Mouse (Mus musculus) limb, embryonic 14.5 days (tissue): ENCODE results near the gene Maml3. TPM values are rescaled to one million over a fixed set of nuclear protein-coding genes. Genes with fewer than 3 reads are reported as not detected.

Experiments
- ATAC-seq: fragments of 200-750 bp; cut with Nextera tagmentation; 2 replicates; pipeline ENCODE4 v1.8.0; 2017; ENCODE audit warnings: low read depth, moderate number of reproducible peaks, moderate TSS enrichment; ENCODE audit not compliant: low FRiP score
- DNase-seq: peaks from one replicate; pipeline ENCODE4 v3.0.0-alpha.2; 2015; ENCODE audit warnings: low spot score
- H3K27ac ChIP-seq: fragments of 300-500 bp; sonication (generic); replicated peaks from 2 replicates; pipeline ENCODE4 v1.5.1; 2014; ENCODE audit warnings: low read depth, mild to moderate bottlenecking, low read length, moderate library complexity, mixed read lengths
- H3K27me3 ChIP-seq: fragments of 300-500 bp; sonication (generic); 2 replicates; pipeline ENCODE4 v1.6.1; 2014; ENCODE audit warnings: low read length, mixed read lengths; ENCODE audit not compliant: control insufficient read depth, insufficient read depth
- H3K36me3 ChIP-seq: fragments of 300-500 bp; sonication (generic); 2 replicates; pipeline ENCODE4 v1.6.1; 2014; ENCODE audit warnings: mild to moderate bottlenecking, low read length, moderate library complexity, mixed read lengths; ENCODE audit not compliant: control insufficient read depth, insufficient read depth
- H3K4me1 ChIP-seq: fragments of 300-500 bp; sonication (generic); 2 replicates; pipeline ENCODE4 v1.6.1; 2014; ENCODE audit warnings: antibody characterized with exemption, low read length, mixed read lengths; ENCODE audit not compliant: control insufficient read depth, insufficient read depth
- H3K4me2 ChIP-seq: fragments of 300-500 bp; sonication (generic); replicated peaks from 2 replicates; pipeline ENCODE4 v1.6.1; 2014; ENCODE audit warnings: low read depth, mild to moderate bottlenecking, low read length, moderate library complexity; ENCODE audit not compliant: severe bottlenecking
- H3K4me3 ChIP-seq: fragments of 300-500 bp; sonication (generic); replicated peaks from 2 replicates; pipeline ENCODE4 v1.5.1; 2014; ENCODE audit warnings: low read length
- H3K9ac ChIP-seq: fragments of 300-500 bp; sonication (generic); 2 replicates; pipeline ENCODE4 v1.6.1; 2014; ENCODE audit warnings: mild to moderate bottlenecking, low read depth, low read length, moderate library complexity; ENCODE audit not compliant: severe bottlenecking
- H3K9me3 ChIP-seq: fragments of 300-500 bp; sonication (generic); 2 replicates; pipeline ENCODE4 v1.6.1; 2016; ENCODE audit warnings: low read length; ENCODE audit not compliant: control insufficient read depth
- POLR2A ChIP-seq: fragments of 200-500 bp; IDR thresholded peaks from 2 replicates; pipeline ENCODE4 v1.8.0; 2012; ENCODE audit warnings: inconsistent platforms, mild to moderate bottlenecking, moderate library complexity, borderline replicate concordance; ENCODE audit not compliant: insufficient read depth, insufficient read length; ENCODE audit errors: extremely low read depth
- WGBS: fragments of 180-500 bp; shearing (Covaris S2); extraction: QIAGEN DNeasy Blood & Tissue Kit; methylation state at CpG from one replicate; pipeline ENCODE4 v1.1.7; 2014; 5-methylcytosine and 5-hydroxymethylcytosine counted together
- polyA plus RNA-seq, 2 experiments: library from polyadenylated mRNA; depleted of rRNA in 1 of 2; stranded (reverse) in 1 of 2; unstranded in 1 of 2; fragments of >200 nt; fragmentation: Nextera tagmentation in 1 of 2; extraction: Ambion mirVana in 1 of 2; gene quantifications; 2 replicates each; pipeline versions ENCODE4 v1.2.1 to v1.2.3; 2012 to 2014

Maml3 gene
- polyA plus RNA-seq, 2 experiments = 5.4 to 5.6 TPM

GRCm38 (mm10) chr3:51814073-51814472 is 290.8 kb downstream of the Maml3 start:
- Histone ChIP-seq H3K4me3 (no peak overlapping the region), H3K9ac (no peak overlapping the region), H3K27me3 (no peaks in the 10 kb centered on the region), H3K4me1 (no peaks in the 10 kb centered on the region), H3K4me2 (no peak overlapping the region), H3K9me3 (no peaks in the 10 kb centered on the region), H3K27ac (no peak overlapping the region), H3K36me3 (no peaks in the 10 kb centered on the region)
- no peak for TF ChIP-seq POLR2A
- 85% methylated on average over 4 of the region's 4 CpGs for WGBS
- DNase-seq (no peak), ATAC-seq (no peak)

DNA sequence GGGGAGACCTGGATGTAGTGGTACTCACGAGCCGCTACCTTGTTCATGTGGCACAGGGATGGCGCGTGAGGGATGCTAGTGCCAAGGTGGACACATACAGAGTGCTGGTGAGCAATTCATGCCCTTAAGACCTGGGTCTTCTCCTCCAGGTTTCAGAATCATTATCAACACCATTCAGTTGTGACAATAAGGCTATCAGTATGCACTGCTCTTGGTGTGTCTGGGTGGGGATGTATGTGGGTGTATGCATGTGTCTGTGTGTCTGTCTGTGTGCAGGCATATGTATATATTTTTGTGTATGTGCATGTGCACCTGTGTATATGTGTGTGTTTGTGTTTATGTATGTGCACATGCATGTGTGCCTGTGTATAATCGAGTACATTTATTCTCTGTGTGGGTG is 291.7 kb downstream of the Maml3 start:
- no peak overlapping the region for H3K9ac ChIP-seq
- 92% methylated on average over 5 of the region's 5 CpGs for WGBS

DNA sequence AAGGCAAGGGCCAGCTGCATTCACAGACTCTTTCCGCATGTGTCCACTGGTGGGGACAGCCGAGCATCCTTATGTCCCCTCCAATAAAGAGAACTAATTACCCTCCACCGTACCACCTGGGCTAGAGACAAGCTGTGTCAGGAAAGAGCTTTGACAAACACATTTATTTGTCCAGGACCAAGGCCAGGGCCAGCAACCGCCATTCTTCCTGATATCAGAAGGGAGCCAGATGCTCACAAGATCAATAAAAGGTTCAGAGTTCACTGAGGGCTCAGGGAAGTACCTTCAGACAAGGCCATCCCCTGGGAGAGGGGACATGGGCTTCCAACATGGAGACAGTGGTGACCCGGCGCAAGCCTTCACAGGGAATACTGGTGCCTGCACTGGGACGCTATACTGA is 294.1 kb downstream of the Maml3 start:
- ATAC-seq (no peak), DNase-seq (no peak)
- Histone ChIP-seq H3K4me1 (peaks cover 7% of the 10 kb centered on the region), H3K27me3 (no peaks in the 10 kb centered on the region), H3K9me3 (no peaks in the 10 kb centered on the region), H3K4me3 (no peak overlapping the region), H3K36me3 (no peaks in the 10 kb centered on the region), H3K9ac (no peak overlapping the region), H3K27ac (no peak overlapping the region), H3K4me2 (no peak overlapping the region)
- 69% methylated on average over 7 of the region's 7 CpGs for WGBS
- TF ChIP-seq POLR2A = no peak

More for the DNA sequence above, 291.7 kb downstream of the Maml3 start:
- H3K4me1 ChIP-seq = no peaks in the 10 kb centered on the region
- no peak overlapping the region for H3K4me2 ChIP-seq
- H3K27ac ChIP-seq = no peak overlapping the region
- no peak for ATAC-seq
- no peak for DNase-seq
- H3K9me3 ChIP-seq = no peaks in the 10 kb centered on the region
- no peaks in the 10 kb centered on the region for H3K36me3 ChIP-seq
- no peak overlapping the region for H3K4me3 ChIP-seq
- H3K27me3 ChIP-seq = no peaks in the 10 kb centered on the region
- TF ChIP-seq POLR2A = no peak

GRCm38 (mm10) chr3:51809822-51810221 is 295.1 kb downstream of the Maml3 start:
- ATAC-seq = no peak
- no peaks in the 10 kb centered on the region for H3K36me3 ChIP-seq
- H3K4me3 ChIP-seq = no peak overlapping the region
- H3K27me3 ChIP-seq = no peaks in the 10 kb centered on the region
- H3K9ac ChIP-seq = no peak overlapping the region
- 44% methylated on average over 7 of the region's 7 CpGs for WGBS
- no peak overlapping the region for H3K27ac ChIP-seq
- no peaks in the 10 kb centered on the region for H3K9me3 ChIP-seq
- peaks cover 8% of the 10 kb centered on the region for H3K4me1 ChIP-seq
- DNase-seq = no peak
- no peak overlapping the region for H3K4me2 ChIP-seq
- TF ChIP-seq POLR2A = no peak

DNA sequence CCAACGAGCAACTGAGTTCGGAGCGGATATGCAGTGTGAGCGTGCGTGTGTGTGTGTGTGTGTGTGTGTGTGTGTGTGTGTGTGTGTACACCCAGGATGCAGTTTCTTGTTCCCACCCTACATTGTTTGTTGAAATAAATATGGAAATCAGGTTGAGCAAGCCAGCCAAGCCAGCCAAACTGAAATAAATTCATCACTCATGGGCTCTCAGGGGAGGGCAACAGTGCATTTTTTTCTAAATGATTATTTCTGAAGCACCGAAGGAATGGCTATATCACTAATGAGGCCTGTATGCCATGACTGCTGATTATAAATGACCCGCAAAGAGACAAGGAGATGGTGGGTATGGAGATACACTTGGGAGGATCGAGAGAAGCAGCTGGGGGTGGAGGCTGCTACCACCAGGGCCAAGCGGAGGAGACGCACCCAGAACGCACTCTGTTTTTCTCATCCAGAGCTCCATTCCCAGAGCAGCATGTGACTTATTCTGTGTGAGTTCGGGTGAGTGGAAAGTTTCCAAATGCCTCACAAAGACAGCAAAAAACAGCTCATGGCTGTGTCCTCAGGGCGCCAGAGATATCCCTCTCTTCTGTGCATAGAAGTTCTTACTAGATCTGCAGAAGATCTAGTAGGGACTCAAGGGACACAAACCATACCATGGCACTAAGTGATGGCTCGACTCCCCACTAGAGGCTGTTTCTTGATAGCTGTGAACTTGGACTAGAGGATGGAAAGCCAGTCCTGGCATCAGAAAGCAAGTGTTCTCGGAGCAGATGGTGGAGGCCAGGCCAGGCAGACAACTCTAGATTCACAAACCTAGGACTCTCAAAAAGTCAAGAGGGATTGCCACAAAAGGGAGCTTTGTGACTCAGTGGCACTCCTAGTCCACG is 296.6 kb downstream of the Maml3 start:
- Histone ChIP-seq H3K4me1 (peaks cover 19% of the 10 kb centered on the region), H3K27me3 (no peaks in the 10 kb centered on the region), H3K4me3 (no peak overlapping the region), H3K36me3 (no peaks in the 10 kb centered on the region), H3K9me3 (no peaks in the 10 kb centered on the region), H3K27ac (no peak overlapping the region), H3K9ac (no peak overlapping the region), H3K4me2 (no peak overlapping the region)
- DNase-seq (peak; percentile 13), ATAC-seq (no peak)
- WGBS = 88% methylated on average over 16 of the region's 16 CpGs
- no peak for TF ChIP-seq POLR2A
